Mouse (Mus musculus): ENCODE measurements around the gene Tigd3.

Tigd3 gene

GRCm38 (mm10) chr19:5894002-5894678, at the start of gene Tigd3:
TSS of gene Tigd3 (minus strand) at chr19:5894149.
- peak; percentile 75 for DNase-seq (ENCODE audit: low read depth)

- DNase-seq (ENCODE audit: low read depth), result no peak
These were observed 49.5 kb upstream of the Tigd3 start for GRCm38 (mm10) chr19:5943404-5943803.

GRCm38 (mm10) chr19:5942581-5942980, 48.6 kb upstream of the Tigd3 start:
- no peak for DNase-seq (ENCODE audit: low read depth)

- no peak for DNase-seq (ENCODE audit: low read depth)
These were observed 46.7 kb upstream of the Tigd3 start for GRCm38 (mm10) chr19:5940656-5941055.

GRCm38 (mm10) chr19:5940173-5940572, 46.2 kb upstream of the Tigd3 start:
- peak; percentile 94 for DNase-seq (ENCODE audit: low read depth)

- no peak for DNase-seq (ENCODE audit: low read depth)
These were observed 45.8 kb upstream of the Tigd3 start for GRCm38 (mm10) chr19:5939715-5940114.

GRCm38 (mm10) chr19:5938516-5938915, 44.6 kb upstream of the Tigd3 start:
- DNase-seq (ENCODE audit: low read depth), result no peak

GRCm38 (mm10) chr19:5937836-5938406, 44.0 kb upstream of the Tigd3 start:
- DNase-seq (ENCODE audit: low read depth), result no peak

- DNase-seq (ENCODE audit: low read depth), result no peak
These were observed 43.3 kb upstream of the Tigd3 start for GRCm38 (mm10) chr19:5937095-5937835.

GRCm38 (mm10) chr19:5935691-5936090, 41.7 kb upstream of the Tigd3 start:
- no peak for DNase-seq (ENCODE audit: low read depth)

GRCm38 (mm10) chr19:5935266-5935665, 41.3 kb upstream of the Tigd3 start:
- DNase-seq (ENCODE audit: low read depth), result no peak

- no peak for DNase-seq (ENCODE audit: low read depth)
These were observed 36.0 kb upstream of the Tigd3 start for GRCm38 (mm10) chr19:5929634-5930596.

GRCm38 (mm10) chr19:5928546-5928945, 34.6 kb upstream of the Tigd3 start:
- DNase-seq (ENCODE audit: low read depth), result no peak

- no peak for DNase-seq (ENCODE audit: low read depth)
These were observed 34.2 kb upstream of the Tigd3 start for GRCm38 (mm10) chr19:5928104-5928503.

GRCm38 (mm10) chr19:5927532-5927931, 33.6 kb upstream of the Tigd3 start:
- no peak for DNase-seq (ENCODE audit: low read depth)

GRCm38 (mm10) chr19:5927026-5927425, 33.1 kb upstream of the Tigd3 start:
- DNase-seq (ENCODE audit: low read depth), result no peak

- DNase-seq (ENCODE audit: low read depth), result no peak
These were observed 31.4 kb upstream of the Tigd3 start for GRCm38 (mm10) chr19:5925311-5925855.

GRCm38 (mm10) chr19:5924713-5925093, 30.8 kb upstream of the Tigd3 start, which contains the start of gene Cdc42ep2:
TSS of gene Cdc42ep2 (minus strand) at chr19:5924816.
- peak; percentile 87 for DNase-seq (ENCODE audit: low read depth)

GRCm38 (mm10) chr19:5923990-5924712, 30.2 kb upstream of the Tigd3 start:
- peak; percentile 46 for DNase-seq (ENCODE audit: low read depth)

GRCm38 (mm10) chr19:5922963-5923362, 29.0 kb upstream of the Tigd3 start:
- DNase-seq (ENCODE audit: low read depth), result no peak

Data from fibroblast of lung, adult 2 months (primary cell).